Mouse (Mus musculus): Measurements from ENCODE around the gene Lyzl4.

Gene Lyzl4

DNA sequence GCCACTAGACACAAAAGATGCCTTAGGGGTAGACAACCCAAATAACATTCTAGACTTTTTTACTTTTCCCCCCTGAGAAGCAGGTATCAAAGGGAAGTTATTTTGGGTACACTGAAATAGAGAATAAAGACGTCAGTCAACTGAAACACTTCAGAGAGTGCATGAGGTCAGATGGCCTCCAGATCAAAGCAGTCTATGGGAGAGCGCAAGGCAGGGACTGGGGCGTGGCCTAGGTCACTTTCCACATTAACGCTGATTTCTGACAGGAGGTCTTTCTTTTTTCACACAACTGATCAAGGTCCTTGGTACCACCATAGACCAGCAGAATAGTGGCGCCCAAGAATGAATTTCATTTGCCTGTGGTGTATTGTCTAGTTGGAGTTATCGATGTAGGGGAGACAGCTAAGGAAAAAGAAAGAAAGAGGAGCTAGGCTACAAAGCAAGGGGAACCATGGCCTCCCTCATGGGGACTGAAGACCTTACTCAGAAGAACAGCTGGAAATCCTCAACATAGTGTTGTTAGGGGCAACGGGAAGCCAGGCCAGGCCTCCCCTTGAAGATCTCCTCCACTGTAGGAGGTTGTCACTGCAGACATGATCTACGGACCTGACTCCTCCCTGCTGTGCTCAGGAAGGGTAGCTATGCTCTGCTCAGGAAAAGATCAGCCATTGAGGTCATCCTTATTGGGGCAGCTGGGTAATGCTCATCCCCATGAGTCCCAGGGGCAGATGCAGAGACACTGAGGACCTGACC, 113.1 kb downstream of the Lyzl4 start:
- DNase-seq (ENCODE audit: low spot score in 2 of 2) = no peak

Measured in natural killer cell, adult 2 months (primary cell).